Mouse (Mus musculus) brain, embryonic 14.5 days (tissue): ENCODE measurements around the gene Arfip1. TPM values are rescaled to one million over a fixed set of nuclear protein-coding genes. Genes with fewer than 3 reads are reported as not detected.

Experiments
- DNase-seq: peaks from one replicate; pipeline ENCODE4 v3.0.0-alpha.2; 2011; ENCODE audit warnings: low read depth
- CTCF ChIP-seq: fragments of 200-500 bp; IDR thresholded peaks from 2 replicates; pipeline ENCODE4 v1.5.1; 2012; ENCODE audit warnings: inconsistent platforms, mild to moderate bottlenecking, moderate library complexity, borderline replicate concordance; ENCODE audit not compliant: insufficient read depth, insufficient read length; ENCODE audit errors: extremely low read depth
- POLR2A ChIP-seq: fragments of 200-500 bp; IDR thresholded peaks from 2 replicates; pipeline ENCODE4 v1.6.1; 2012; ENCODE audit warnings: mild to moderate bottlenecking, inconsistent platforms, borderline replicate concordance; ENCODE audit not compliant: poor library complexity, insufficient read depth, insufficient read length, severe bottlenecking; ENCODE audit errors: extremely low read depth
- polyA plus RNA-seq: library from polyadenylated mRNA; depleted of rRNA; stranded (reverse); fragments of >200 nt; gene quantifications from 2 replicates; pipeline ENCODE4 v1.2.3, GENCODE M21; 2012; rRNA removed

Arfip1 gene
- polyA plus RNA-seq, 1 experiment = 16.4 TPM

DNA sequence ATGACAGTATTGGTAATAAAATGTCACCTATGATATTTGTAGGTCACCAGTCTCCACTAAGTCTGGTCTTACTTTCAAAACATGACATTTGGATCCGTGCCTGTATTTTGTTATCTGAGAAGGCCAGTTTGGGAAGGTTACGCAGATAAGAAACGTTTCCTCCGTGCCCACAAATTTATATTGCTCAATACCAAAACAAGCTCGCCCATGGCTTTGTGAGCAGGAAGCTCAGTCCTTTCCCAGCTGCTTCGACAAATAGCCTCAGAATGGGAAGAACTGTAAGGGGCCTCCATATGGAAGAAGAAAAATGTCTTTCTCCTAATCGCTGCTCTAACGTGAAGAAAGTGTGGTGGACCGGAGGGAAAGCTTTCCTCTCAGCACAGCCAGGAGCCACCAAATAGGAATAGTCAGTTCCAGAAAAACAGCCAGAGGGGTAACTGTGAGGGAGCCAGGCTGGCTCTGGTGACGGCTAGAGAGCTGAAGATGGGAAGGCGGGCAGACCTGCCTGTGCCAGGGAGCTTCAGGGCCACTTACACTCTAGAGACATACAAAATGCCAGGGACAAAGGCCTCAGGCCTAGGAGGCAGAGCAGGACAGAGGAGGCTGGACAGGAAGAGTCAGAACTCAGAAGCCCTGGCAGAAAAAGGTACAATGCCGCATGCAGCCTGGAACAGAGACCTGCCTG, 126.5 kb downstream of the Arfip1 start:
- no peak for DNase-seq
- TF ChIP-seq POLR2A = no peak
- no peak for TF ChIP-seq CTCF

DNA sequence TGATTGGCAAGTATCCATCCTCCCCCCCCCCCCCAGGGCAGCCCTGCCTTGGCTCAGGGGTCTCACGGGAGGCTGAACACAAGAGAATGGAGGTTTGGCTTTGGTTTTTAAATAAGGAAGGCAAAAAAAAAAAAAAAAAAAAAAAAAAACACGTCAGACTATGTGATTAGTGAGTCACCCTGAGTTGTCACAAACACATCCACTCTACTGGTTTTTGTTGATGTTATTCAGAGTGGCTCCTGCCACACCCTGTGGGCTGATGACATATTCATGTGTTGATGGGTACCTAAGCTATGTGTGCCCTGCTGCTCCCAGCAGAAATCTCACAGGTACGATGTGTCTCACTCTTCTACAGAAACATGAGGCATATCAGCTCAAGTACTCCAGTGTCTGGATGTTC, 131.8 kb downstream of the Arfip1 start:
- TF ChIP-seq POLR2A (no peak), CTCF (no peak)

GRCm38 (mm10) chr3:84449015-84449414, 133.4 kb downstream of the Arfip1 start:
- TF ChIP-seq POLR2A (no peak), CTCF (no peak)
- DNase-seq = no peak

More for the DNA sequence above, 131.8 kb downstream of the Arfip1 start:
- no peak for DNase-seq

DNA sequence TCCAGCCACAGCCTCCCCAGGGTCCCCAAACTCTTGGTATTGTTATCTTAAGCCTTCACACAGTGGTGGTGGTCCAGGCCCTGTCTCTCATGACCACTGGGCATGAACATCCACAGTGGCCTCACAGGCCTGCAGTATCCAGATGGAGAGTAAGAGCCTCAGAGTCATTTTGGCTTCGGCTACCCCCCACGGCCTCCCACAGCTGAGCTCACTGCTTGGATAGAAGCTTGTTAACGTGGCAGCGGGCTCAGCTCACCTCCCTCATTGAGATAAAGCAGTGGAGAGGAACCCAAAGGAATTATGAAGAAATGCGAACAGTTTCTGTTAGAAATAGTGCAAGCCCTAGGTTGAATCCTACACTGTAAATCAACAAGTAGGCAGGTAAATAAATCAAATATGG, 134.6 kb downstream of the Arfip1 start:
- TF ChIP-seq CTCF (no peak), POLR2A (no peak)
- no peak for DNase-seq

Other genes with a start within 250 kb of the Arfip1 start
- 1.9 and 3.8 TPM in 2 replicates for gene Fhdc1, start 102.2 kb downstream of the Arfip1 start, polyA plus RNA-seq
- 0.01 and 0.04 TPM in 2 replicates for gene Tigd4, start 10.9 kb upstream of the Arfip1 start, polyA plus RNA-seq
- 0.75 and 0.96 TPM in 2 replicates for gene Tmem154, start 83.6 kb upstream of the Arfip1 start, polyA plus RNA-seq
- 20.1 and 25.0 TPM in 2 replicates for gene Fbxw7, start 232.6 kb upstream of the Arfip1 start, polyA plus RNA-seq